ENCODE assay signal across 16 mouse cellular contexts in the genomic region with DNA sequence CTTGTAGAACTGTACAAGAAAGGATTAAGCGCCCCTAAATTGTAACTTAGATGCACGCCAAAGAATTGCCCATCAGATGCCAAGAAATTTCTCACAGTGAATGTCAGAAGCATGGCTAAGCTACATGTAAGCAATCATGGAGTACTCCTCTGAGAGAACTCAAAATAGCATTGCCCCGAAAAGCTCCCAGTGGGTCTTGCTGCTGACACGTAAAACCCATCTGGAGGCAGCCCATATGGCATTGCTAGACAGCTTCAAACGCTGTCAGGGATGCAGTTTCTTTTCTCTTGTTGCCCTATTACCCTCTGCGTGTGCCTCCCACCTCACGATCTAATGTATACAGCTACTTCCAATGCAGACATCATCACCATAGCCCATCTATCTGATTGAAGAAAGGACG. TPM values are rescaled to one million over a fixed set of nuclear protein-coding genes. Genes with fewer than 3 reads are reported as not detected.
A peak's percentile ranks its signal among the peaks of the same experiment; 100 is the strongest.
DNase-seq lines count a peak whose midpoint lies in the region; ATAC-seq and TF ChIP-seq lines count a peak whose summit lies in the region.
"Had no signal": no experiment of that assay in that cellular context is flagged by ENCODE, and none has a peak within 500 bp of the region (broad histone marks: within the 10 kb centered on the region; RNA-seq: fewer than 3 reads in every experiment).

No protein-coding gene starts in this region.

- no peak for TF ChIP-seq POLR2A in heart, adult 2 months (IDR thresholded peaks at IDR 0.05; ENCODE audit: insufficient read depth, low read depth, low read length)
- TF ChIP-seq POLR2A in lung, adult 2 months (IDR thresholded peaks at IDR 0.05; ENCODE audit: borderline replicate concordance, extremely low read depth, low read depth, low read length): no peak

- H3K4me3 ChIP-seq in heart, adult 2 months: no peak overlapping the region
- no peak overlapping the region for H3K4me3 ChIP-seq in lung, embryonic 14.5 days (ENCODE audit: low read depth, low read length)
- no peak overlapping the region for H3K4me3 ChIP-seq in lung, adult 2 months (replicated peaks; ENCODE audit: extremely low read depth, low read depth, low read length)
- no peak overlapping the region for H3K4me3 ChIP-seq in embryonic facial prominence, embryonic 15.5 days (replicated peaks)
- H3K4me3 ChIP-seq: embryonic facial prominence, embryonic 13.5 days; kidney, embryonic 15.5 days; limb, embryonic 15.5 days; midbrain, embryonic 15.5 days; stomach, embryonic 15.5 days had no signal

- H3K9ac ChIP-seq in heart, adult 2 months (ENCODE audit: low read depth, low read length): no peak overlapping the region
- no peak overlapping the region for H3K9ac ChIP-seq in lung, embryonic 14.5 days
- no peak overlapping the region for H3K9ac ChIP-seq in embryonic facial prominence, embryonic 15.5 days
- H3K9ac ChIP-seq: embryonic facial prominence, embryonic 13.5 days; kidney, embryonic 15.5 days; limb, embryonic 15.5 days; midbrain, embryonic 15.5 days; stomach, embryonic 15.5 days had no signal

- H3K27ac ChIP-seq in heart, adult 2 months: peak overlapping the region; percentile 82
- H3K27ac ChIP-seq in lung, embryonic 14.5 days (ENCODE audit: low read depth): peak overlapping the region; percentile 18; the same call in 1 of the 2 replicates
- H3K27ac ChIP-seq in embryonic facial prominence, embryonic 15.5 days (replicated peaks): no peak overlapping the region
- H3K27ac ChIP-seq: embryonic facial prominence, embryonic 13.5 days; kidney, embryonic 15.5 days; limb, embryonic 15.5 days; midbrain, embryonic 15.5 days; stomach, embryonic 15.5 days had no signal

- intact Hi-C loops in heart, adult 2 months (cut with DNase I): loop anchor here (5.0 kb wide), 1 partner anchor 87 kb away; no protein-coding TSS in a partner anchor

- H3K27me3 ChIP-seq in heart, adult 2 months (ENCODE audit: control insufficient read depth, insufficient read depth, low read length): no peaks in the 10 kb centered on the region
- no peaks in the 10 kb centered on the region for H3K27me3 ChIP-seq in lung, embryonic 14.5 days (ENCODE audit: insufficient read depth, low read length)
- H3K27me3 ChIP-seq in embryonic facial prominence, embryonic 15.5 days: no peaks in the 10 kb centered on the region
- H3K27me3 ChIP-seq: CH12.LX; embryonic facial prominence, embryonic 13.5 days; kidney, embryonic 15.5 days; limb, embryonic 15.5 days; midbrain, embryonic 15.5 days; stomach, embryonic 15.5 days had no signal

- H3K36me3 ChIP-seq in heart, adult 2 months (ENCODE audit: control insufficient read depth, insufficient read depth, low read length): peaks cover 2% of the 10 kb centered on the region; the same call in 1 of the 2 replicates
- H3K36me3 ChIP-seq in lung, embryonic 14.5 days (ENCODE audit: insufficient read depth): no peaks in the 10 kb centered on the region
- H3K36me3 ChIP-seq in embryonic facial prominence, embryonic 15.5 days: no peaks in the 10 kb centered on the region
- H3K36me3 ChIP-seq: embryonic facial prominence, embryonic 13.5 days; kidney, embryonic 15.5 days; limb, embryonic 15.5 days; midbrain, embryonic 15.5 days; stomach, embryonic 15.5 days had no signal

- no peaks in the 10 kb centered on the region for H3K9me3 ChIP-seq in lung, embryonic 14.5 days (ENCODE audit: low read depth, low read length)
- no peaks in the 10 kb centered on the region for H3K9me3 ChIP-seq in embryonic facial prominence, embryonic 15.5 days (replicated peaks)
- H3K9me3 ChIP-seq: embryonic facial prominence, embryonic 13.5 days; limb, embryonic 15.5 days; midbrain, embryonic 15.5 days; stomach, embryonic 15.5 days had no signal

- H3K4me2 ChIP-seq in lung, embryonic 14.5 days: no peak overlapping the region
- H3K4me2 ChIP-seq in embryonic facial prominence, embryonic 15.5 days (replicated peaks): no peak overlapping the region
- H3K4me2 ChIP-seq: embryonic facial prominence, embryonic 13.5 days; kidney, embryonic 15.5 days; limb, embryonic 15.5 days; midbrain, embryonic 15.5 days; stomach, embryonic 15.5 days had no signal

- ATAC-seq in lung, embryonic 14.5 days (ENCODE audit: insufficient read depth): peak; percentile 7; the same call in 1 of the 2 replicates
- 0 out of 2 replicates have a peak, but pooled peaks have one; percentile 51 for ATAC-seq in embryonic facial prominence, embryonic 15.5 days (ENCODE audit: insufficient number of reproducible peaks, low FRiP score, low TSS enrichment, low read depth)
- ATAC-seq: midbrain, embryonic 15.5 days had no signal

- peak; percentile 4 for DNase-seq in embryo, embryonic 10.5 days (ENCODE audit: low spot score)
- no peak for DNase-seq in embryo, embryonic 11 days
- no peak for DNase-seq in heart, adult 2 months
- DNase-seq in heart, adult 8-10 months (ENCODE audit: low spot score): no peak
- DNase-seq in lung, embryonic 14.5 days: peak; percentile 65
- DNase-seq in lung, adult 2 months: no peak
- no peak for DNase-seq in neural tube, embryonic 10.5 days (ENCODE audit: extremely low spot score, low spot score)
- DNase-seq: cerebellum, adult 11 months; thymus, adult 2 months had no signal

- no peak for TF ChIP-seq EP300 in heart, adult 2 months (IDR thresholded peaks at IDR 0.05; ENCODE audit: insufficient read depth, low read depth, low read length)

- no peaks in the 10 kb centered on the region for H3K79me2 ChIP-seq in heart, adult 2 months (replicated peaks; ENCODE audit: control insufficient read depth, insufficient read depth, low read length)

- no peak for TF ChIP-seq CTCF in heart, adult 2 months (IDR thresholded peaks at IDR 0.05)
- TF ChIP-seq CTCF in lung, embryonic 14.5 days (IDR thresholded peaks at IDR 0.05; ENCODE audit: low read depth): no peak
- TF ChIP-seq CTCF in lung, adult 2 months (IDR thresholded peaks at IDR 0.05; ENCODE audit: insufficient read depth, low read length): no peak

- peaks cover 5% of the 10 kb centered on the region for H3K4me1 ChIP-seq in heart, adult 2 months (ENCODE audit: control insufficient read depth, insufficient read depth, low read length)
- H3K4me1 ChIP-seq in lung, embryonic 14.5 days (ENCODE audit: insufficient read depth): peaks cover 14% of the 10 kb centered on the region
- H3K4me1 ChIP-seq in lung, adult 2 months (ENCODE audit: control insufficient read depth, insufficient read depth, low read length): peaks cover 9% of the 10 kb centered on the region; the same call in 1 of the 2 replicates
- H3K4me1 ChIP-seq in embryonic facial prominence, embryonic 15.5 days: peaks cover 7% of the 10 kb centered on the region
- H3K4me1 ChIP-seq: embryonic facial prominence, embryonic 13.5 days; midbrain, embryonic 15.5 days had no signal

- WGBS in heart, adult 2 months: 55% methylated on average over 8 of the region's 8 CpGs
- 48% methylated on average over 8 of the region's 8 CpGs for WGBS in lung, embryonic 14.5 days
- WGBS in lung, adult 2 months: 72% methylated on average over 8 of the region's 8 CpGs
- 35% methylated on average over 8 of the region's 8 CpGs for WGBS in embryonic facial prominence, embryonic 15.5 days

RNA-seq across cellular contexts. Expression of a gene that starts 28.0 kb away (rescaled TPM):
- total RNA-seq in heart, adult 2 months (2021): 10 to 100 TPM; 51.2 to 55.1 TPM
- polyA plus RNA-seq in heart, adult 2 months (2012; rRNA removed): 52.0 and 73.9 TPM in 2 replicates
- 10 to 100 TPM; 44.4 to 62.9 (median 52.5) TPM for total RNA-seq in heart, adult 8-10 months (2022)
- polyA plus RNA-seq in lung, embryonic 14.5 days (2014; fragmentation: Nextera tagmentation; extraction: Ambion mirVana): 1.2 and 1.4 TPM in 2 replicates
- polyA plus RNA-seq in lung, adult 2 months (2012; rRNA removed): 106 and 145 TPM in 2 replicates
- 0.52 and 1.2 TPM in 2 replicates for polyA plus RNA-seq in embryonic facial prominence, embryonic 15.5 days (2015; fragmentation: Nextera tagmentation; extraction: Ambion mirVana)
- total RNA-seq: CH12.LX had no signal

Comparison
In these comparisons a context has a peak if more than half of its experiments do, and no peak if none do; other contexts are left out.
1. DNase-seq: peak in embryo, embryonic 10.5 days (single experiment) and lung, embryonic 14.5 days (single experiment); none in embryo, embryonic 11 days (single experiment), heart, adult 2 months (0 of 2), heart, adult 8-10 months (single experiment), lung, adult 2 months (single experiment) and neural tube, embryonic 10.5 days (single experiment).
2. RNA of a gene that starts 28.0 kb away (polyA plus RNA-seq): 106 to 145 TPM in lung, adult 2 months and 52.0 to 73.9 TPM in heart, adult 2 months; 1.2 to 1.4 TPM in lung, embryonic 14.5 days and 0.52 to 1.2 TPM in embryonic facial prominence, embryonic 15.5 days; every median in the first group is over 10 times any median in the second.